Mouse (Mus musculus) neutrophil, adult 5-6 weeks (primary cell): ENCODE measurements around the gene Gm21987. TPM values are rescaled to one million over a fixed set of nuclear protein-coding genes. Genes with fewer than 3 reads are reported as not detected.
"Not testable (repeated sequence)": the region's sequence is repeated elsewhere in the genome, so short reads cannot be mapped to it uniquely, and the experiment has no call there.

ENCODE experiments used
- ATAC-seq: fragments of 151-379, 151-347 bp; 2 replicates; pipeline ENCODE4 v1.8.0; 2017; ENCODE audit warnings: mild to moderate bottlenecking, moderate TSS enrichment; ENCODE audit not compliant: insufficient number of reproducible peaks, poor library complexity, low FRiP score, severe bottlenecking; ENCODE audit errors: extremely low read depth
- total RNA-seq: library from RNA; stranded (forward); fragments of 200-1000 nt; gene quantifications from 2 replicates; pipeline ENCODE4 v1.2.3, GENCODE M21; 2017

Gm21987 gene
- not detected in 2 replicates for total RNA-seq

GRCm38 (mm10) chr16:38346529-38347325, at the start of gene Gm21987, which contains the start of gene Cox17:
TSS of gene Gm21987 (plus strand) at chr16:38347040.
TSS of gene Cox17 (plus strand) at chr16:38346991.
- ATAC-seq = peak; percentile 99

- ATAC-seq = no peak
Measured at GRCm38 (mm10) chr16:38298410-38298809, 48.4 kb upstream of the Gm21987 start.

- ATAC-seq = no peak
Measured at GRCm38 (mm10) chr16:38302367-38302766, 44.5 kb upstream of the Gm21987 start.

GRCm38 (mm10) chr16:38304460-38305194, 42.2 kb upstream of the Gm21987 start:
- no peak for ATAC-seq

- no peak for ATAC-seq
Measured at GRCm38 (mm10) chr16:38306571-38307220, 40.1 kb upstream of the Gm21987 start.

GRCm38 (mm10) chr16:38307221-38307605, 39.6 kb upstream of the Gm21987 start:
- ATAC-seq = no peak

- no peak for ATAC-seq
Measured at GRCm38 (mm10) chr16:38307651-38308050, 39.2 kb upstream of the Gm21987 start.

GRCm38 (mm10) chr16:38308195-38308594, 38.6 kb upstream of the Gm21987 start:
- no peak for ATAC-seq

GRCm38 (mm10) chr16:38318492-38318891, 28.3 kb upstream of the Gm21987 start:
- ATAC-seq = no peak

GRCm38 (mm10) chr16:38319087-38319486, 27.8 kb upstream of the Gm21987 start:
- ATAC-seq = no peak

- peak; percentile 73; the same call in 1 of the 2 replicates for ATAC-seq
Measured at GRCm38 (mm10) chr16:38321452-38321935, 25.3 kb upstream of the Gm21987 start.

GRCm38 (mm10) chr16:38324311-38324710, 22.5 kb upstream of the Gm21987 start:
- no peak for ATAC-seq

- no peak for ATAC-seq
Measured at GRCm38 (mm10) chr16:38326778-38327397, 20.0 kb upstream of the Gm21987 start.

GRCm38 (mm10) chr16:38329340-38329739, 17.5 kb upstream of the Gm21987 start:
- ATAC-seq = no peak

- ATAC-seq = no peak
Measured at GRCm38 (mm10) chr16:38334431-38334830, 12.4 kb upstream of the Gm21987 start.

- not testable (repeated sequence) for ATAC-seq
Measured at GRCm38 (mm10) chr16:38338077-38338476, 8.8 kb upstream of the Gm21987 start.

- 0 out of 2 replicates have a peak, but pooled peaks have one; percentile 44 for ATAC-seq
Measured at GRCm38 (mm10) chr16:38341396-38342324, 5.2 kb upstream of the Gm21987 start, which contains the start of gene Maats1. TSS of gene Maats1 (minus strand) at chr16:38342143.
